Mouse (Mus musculus) frontal cortex, postnatal 36 days (tissue): ENCODE measurements around the gene Stk25.
A peak's percentile ranks its signal among the peaks of the same experiment; 100 is the strongest.

Experiments used
- DNase-seq, 2 experiments: peaks; one replicate each; pipeline ENCODE4 v3.0.0; 2022; ENCODE audit warnings: low spot score in 2 of 2

Stk25 gene

GRCm38 (mm10) chr1:93607090-93608083 is 51.1 kb downstream of the Stk25 start:
- no peak for DNase-seq

GRCm38 (mm10) chr1:93603921-93604320 is 54.5 kb downstream of the Stk25 start:
- DNase-seq = no peak

GRCm38 (mm10) chr1:93602911-93603310 is 55.5 kb downstream of the Stk25 start:
- no peak for DNase-seq

- DNase-seq = no peak
These were observed 62.5 kb downstream of the Stk25 start for GRCm38 (mm10) chr1:93595916-93596315.

GRCm38 (mm10) chr1:93593960-93594359 is 64.5 kb downstream of the Stk25 start:
- DNase-seq = no peak

- DNase-seq = no peak
These were observed 70.1 kb downstream of the Stk25 start for GRCm38 (mm10) chr1:93588346-93588745.

- DNase-seq = no peak
These were observed 76.9 kb downstream of the Stk25 start for GRCm38 (mm10) chr1:93581545-93581944.

- DNase-seq = peak; percentile 34 to 63
These were observed 80.6 kb downstream of the Stk25 start for GRCm38 (mm10) chr1:93577861-93578260.

- DNase-seq = peak in 1 of 2 experiments; percentile 14
These were observed 81.4 kb downstream of the Stk25 start for GRCm38 (mm10) chr1:93577066-93577465.
